Mouse (Mus musculus) Patski (cell line): Measurements from ENCODE around the gene Gm49486. TPM values are rescaled to one million over a fixed set of nuclear protein-coding genes. Genes with fewer than 3 reads are reported as not detected.

Experiments
- ATAC-seq: fragments of 100-300 bp; one replicate; pipeline ENCODE4 v1.8.0; 2021
- CTCF ChIA-PET: fragments of 350-600 bp; sonication (Branson Sonifier 250); formaldehyde crosslinking; loops from one replicate; lab custom pipeline; 2022; ENCODE audit warnings: inconsistent platforms; lab: Charles Lee
- POLR2A ChIA-PET: fragments of 350-600 bp; sonication (Branson Sonifier 250); formaldehyde crosslinking; loops from one replicate; lab custom pipeline; 2022; ENCODE audit warnings: antibody characterized with exemption, inconsistent platforms; lab: Charles Lee
- DNase-seq: peaks from one replicate; pipeline ENCODE4 v3.0.0-alpha.2; 2011; ENCODE audit warnings: low read depth, low spot score
- H3K27me3 ChIP-seq: fragments of 371-371 bp; one replicate; pipeline ENCODE4 v1.5.1; 2021
- CTCF ChIP-seq: fragments of 100-300 bp; IDR thresholded peaks from one replicate; pipeline ENCODE4 v1.5.1; 2021
- in situ Hi-C: fragments of 300-500 bp; cut with MboI; formaldehyde crosslinking; loops from 3 replicates; pipeline ENCODE4 v1.11.1; 2018; ENCODE audit warnings: low pct_unique_long_range_greater_than_20kb, mixed read lengths
- polyA plus RNA-seq: library from polyadenylated mRNA; unstranded; gene quantifications from one replicate; pipeline ENCODE4 v1.2.3, GENCODE M21; 2021

The Gm49486 gene
- polyA plus RNA-seq, 1 experiment from 2014 or later: 3.5 TPM

- ATAC-seq (no peak), DNase-seq (no peak)
- in situ Hi-C loops: no loop called here
- ChIA-PET CTCF (no interaction called here), POLR2A (no interaction called here)
- TF ChIP-seq CTCF: no peak
- no peaks in the 10 kb centered on the region for H3K27me3 ChIP-seq
These were observed 22.0 kb downstream of the Gm49486 start for GRCm38 (mm10) chr15:79251168-79251567.

- ATAC-seq: no peak
- no peak for DNase-seq
- no peak for TF ChIP-seq CTCF
- CTCF ChIA-PET: interaction anchor here (1.5 kb wide), 1 partner anchor 12 kb away, joined by 3 read pairs; no protein-coding TSS in a partner anchor
- H3K27me3 ChIP-seq: no peaks in the 10 kb centered on the region
- in situ Hi-C loops: no loop called here
- POLR2A ChIA-PET: interaction anchor here (0.6 kb wide), 1 partner anchor 48 kb away, joined by 5 read pairs; no protein-coding TSS in a partner anchor
These were observed 22.7 kb downstream of the Gm49486 start for GRCm38 (mm10) chr15:79251781-79252491.

GRCm38 (mm10) chr15:79252580-79252979 lies 23.4 kb downstream of the Gm49486 start:
- no peak for ATAC-seq
- no peak for TF ChIP-seq CTCF
- in situ Hi-C loops: no loop called here
- no peaks in the 10 kb centered on the region for H3K27me3 ChIP-seq
- ChIA-PET CTCF (interaction anchor here (1.5 kb wide), 1 partner anchor 12 kb away, joined by 3 read pairs; no protein-coding TSS in a partner anchor), POLR2A (interaction anchor here (0.9 kb wide), 1 partner anchor 23 kb away, joined by 3 read pairs; no protein-coding TSS in a partner anchor)
- DNase-seq: no peak

GRCm38 (mm10) chr15:79254661-79255060 lies 25.5 kb downstream of the Gm49486 start, which contains the start of gene Slc16a8:
Slc16a8 (minus strand) TSS chr15:79254761.
- ChIA-PET POLR2A (no interaction called here), CTCF (no interaction called here)
- no peak for DNase-seq
- in situ Hi-C loops: no loop called here
- TF ChIP-seq CTCF: no peak
- no peak for ATAC-seq
- H3K27me3 ChIP-seq: no peaks in the 10 kb centered on the region

- POLR2A ChIA-PET: no interaction called here
- no peaks in the 10 kb centered on the region for H3K27me3 ChIP-seq
- ATAC-seq: no peak
- CTCF ChIA-PET: no interaction called here
- no peak for TF ChIP-seq CTCF
- DNase-seq: no peak
- in situ Hi-C loops: no loop called here
These were observed 29.3 kb downstream of the Gm49486 start for GRCm38 (mm10) chr15:79258521-79258920.

- no peak for ATAC-seq
- DNase-seq: no peak
These were observed 32.0 kb downstream of the Gm49486 start for GRCm38 (mm10) chr15:79261095-79261725.

GRCm38 (mm10) chr15:79261757-79262156 lies 32.6 kb downstream of the Gm49486 start:
- no peak for DNase-seq
- ATAC-seq: no peak

More at GRCm38 (mm10) chr15:79261095-79261725, 32.0 kb downstream of the Gm49486 start:
- TF ChIP-seq CTCF: no peak
- H3K27me3 ChIP-seq: no peaks in the 10 kb centered on the region
- ChIA-PET CTCF (no interaction called here), POLR2A (interaction anchor here (0.7 kb wide), 1 partner anchor 24 kb away, joined by 3 read pairs; the partner anchor contains the start of gene Baiap2l2)
- in situ Hi-C loops: no loop called here

GRCm38 (mm10) chr15:79262375-79262774 lies 33.2 kb downstream of the Gm49486 start:
- in situ Hi-C loops: no loop called here
- no peaks in the 10 kb centered on the region for H3K27me3 ChIP-seq
- ChIA-PET CTCF (interaction anchor here (1.4 kb wide), 1 partner anchor 19 kb away, joined by 3 read pairs; no protein-coding TSS in a partner anchor), POLR2A (interaction anchor here (0.7 kb wide), 1 partner anchor 16 kb away, joined by 3 read pairs; no protein-coding TSS in a partner anchor)
- ATAC-seq (no peak), DNase-seq (no peak)
- no peak for TF ChIP-seq CTCF

More at GRCm38 (mm10) chr15:79261757-79262156, 32.6 kb downstream of the Gm49486 start:
- TF ChIP-seq CTCF: no peak
- POLR2A ChIA-PET: interaction anchor here (0.7 kb wide), 1 partner anchor 16 kb away, joined by 3 read pairs; no protein-coding TSS in a partner anchor
- no peaks in the 10 kb centered on the region for H3K27me3 ChIP-seq
- in situ Hi-C loops: no loop called here
- CTCF ChIA-PET: no interaction called here

- CTCF ChIA-PET: interaction anchor here (1.4 kb wide), 1 partner anchor 19 kb away, joined by 3 read pairs; no protein-coding TSS in a partner anchor
- no peak for TF ChIP-seq CTCF
- DNase-seq: no peak
- no peaks in the 10 kb centered on the region for H3K27me3 ChIP-seq
- in situ Hi-C loops: no loop called here
- POLR2A ChIA-PET: interaction anchor here (1.8 kb wide), 1 partner anchor 19 kb away, joined by 6 read pairs; no protein-coding TSS in a partner anchor
- ATAC-seq: no peak
These were observed 33.7 kb downstream of the Gm49486 start for GRCm38 (mm10) chr15:79262786-79263309.

- DNase-seq (no peak), ATAC-seq (no peak)
- ChIA-PET POLR2A (interaction anchor here (1.8 kb wide), 1 partner anchor 18 kb away, joined by 6 read pairs; no protein-coding TSS in a partner anchor), CTCF (no interaction called here)
- H3K27me3 ChIP-seq: no peaks in the 10 kb centered on the region
- no peak for TF ChIP-seq CTCF
- in situ Hi-C loops: no loop called here
These were observed 34.5 kb downstream of the Gm49486 start for GRCm38 (mm10) chr15:79263726-79264125.
